Mouse (Mus musculus) liver, adult 2 months (tissue): ENCODE data around the gene Ntm. TPM values are rescaled to one million over a fixed set of nuclear protein-coding genes. Genes with fewer than 3 reads are reported as not detected.

Experiments
- DNase-seq: peaks from one replicate; pipeline ENCODE4 v3.0.0-alpha.2; 2011; ENCODE audit warnings: low read depth, low spot score; ENCODE audit errors: extremely low read depth
- H3K27ac ChIP-seq: fragments of 200-500 bp; replicated peaks from 2 replicates; pipeline ENCODE4 v1.5.1; 2012; ENCODE audit warnings: low read depth, mild to moderate bottlenecking, control low read depth, inconsistent platforms, low read length; ENCODE audit not compliant: insufficient read depth
- H3K27me3 ChIP-seq: fragments of 200-500 bp; 2 replicates; pipeline ENCODE4 v1.6.1; 2012; ENCODE audit warnings: mild to moderate bottlenecking, moderate library complexity, low read length, inconsistent platforms; ENCODE audit not compliant: control insufficient read depth, insufficient read depth
- H3K36me3 ChIP-seq: fragments of 200-500 bp; 2 replicates; pipeline ENCODE4 v1.6.1; 2012; ENCODE audit warnings: low read length, inconsistent platforms; ENCODE audit not compliant: control insufficient read depth, insufficient read depth
- H3K4me1 ChIP-seq: fragments of 200-500 bp; 2 replicates; pipeline ENCODE4 v1.6.1; 2011; ENCODE audit warnings: low read length; ENCODE audit not compliant: control insufficient read depth, insufficient read depth
- H3K4me3 ChIP-seq: fragments of 200-500 bp; 2 replicates; pipeline ENCODE4 v1.5.1; 2011; ENCODE audit warnings: low read depth, mild to moderate bottlenecking, control low read depth, low read length, moderate library complexity; ENCODE audit not compliant: insufficient read depth
- H3K79me2 ChIP-seq: fragments of 200-500 bp; 2 replicates; pipeline ENCODE4 v1.6.1; 2012; ENCODE audit warnings: inconsistent platforms, mild to moderate bottlenecking, low read length, moderate library complexity; ENCODE audit not compliant: control insufficient read depth, insufficient read depth
- H3K9ac ChIP-seq: fragments of 200-500 bp; 2 replicates; pipeline ENCODE4 v1.6.1; 2012; ENCODE audit warnings: low read depth, mild to moderate bottlenecking, control low read depth, inconsistent platforms, low read length
- CTCF ChIP-seq: fragments of 200-500 bp; IDR thresholded peaks from 2 replicates; pipeline ENCODE4 v1.5.1; 2011; ENCODE audit warnings: low read depth, low read length, control low read depth
- POLR2A ChIP-seq: fragments of 200-500 bp; IDR thresholded peaks from 2 replicates; pipeline ENCODE4 v1.6.1; 2011; ENCODE audit warnings: low read length, control low read depth; ENCODE audit not compliant: insufficient read depth; ENCODE audit errors: extremely low read depth
- WGBS: fragments of 180-500 bp; shearing (Covaris S2); methylation state at CpG from one replicate; pipeline ENCODE4 v1.1.7; 2018; 5-methylcytosine and 5-hydroxymethylcytosine counted together
- polyA plus RNA-seq: library from polyadenylated mRNA; depleted of rRNA; stranded (reverse); fragments of >200 nt; gene quantifications from 2 replicates; pipeline ENCODE4 v1.2.3, GENCODE M21; 2012
- total RNA-seq: library from RNA; depleted of rRNA; stranded (reverse); fragments of >200 nt; gene quantifications from 2 replicates; pipeline ENCODE4 v1.2.3, GENCODE M21; 2014

The Ntm gene
- total and polyA plus RNA-seq, 2 experiments: 2.1 to 3.2 TPM

- Histone ChIP-seq H3K27me3 (no peaks in the 10 kb centered on the region), H3K79me2 (no peaks in the 10 kb centered on the region), H3K36me3 (no peaks in the 10 kb centered on the region), H3K4me3 (no peak overlapping the region), H3K9ac (no peak overlapping the region), H3K4me1 (no peaks in the 10 kb centered on the region), H3K27ac (no peak overlapping the region)
- TF ChIP-seq CTCF (no peak), POLR2A (no peak)
- 81% methylated on average over 3 of the region's 3 CpGs for WGBS
- DNase-seq: no peak
These were observed 186.0 kb downstream of the Ntm start for GRCm38 (mm10) chr9:29776951-29777350.

- TF ChIP-seq CTCF (no peak), POLR2A (no peak)
- H3K4me3 ChIP-seq: no peak overlapping the region
- H3K79me2 ChIP-seq: no peaks in the 10 kb centered on the region
- H3K36me3 ChIP-seq: no peaks in the 10 kb centered on the region
- no peaks in the 10 kb centered on the region for H3K27me3 ChIP-seq
- no peak overlapping the region for H3K9ac ChIP-seq
- DNase-seq: no peak
- H3K4me1 ChIP-seq: no peaks in the 10 kb centered on the region
- 71% methylated on average over 4 of the region's 4 CpGs for WGBS
- H3K27ac ChIP-seq: no peak overlapping the region
These were observed 186.4 kb downstream of the Ntm start for GRCm38 (mm10) chr9:29776542-29776941.

GRCm38 (mm10) chr9:29776030-29776429, 186.9 kb downstream of the Ntm start:
- Histone ChIP-seq H3K79me2 (no peaks in the 10 kb centered on the region), H3K27ac (no peak overlapping the region), H3K4me1 (no peaks in the 10 kb centered on the region), H3K4me3 (no peak overlapping the region), H3K9ac (no peak overlapping the region), H3K27me3 (no peaks in the 10 kb centered on the region), H3K36me3 (no peaks in the 10 kb centered on the region)
- 71% methylated on average over 4 of the region's 4 CpGs for WGBS
- no peak for DNase-seq
- TF ChIP-seq CTCF (no peak), POLR2A (no peak)

- Histone ChIP-seq H3K27me3 (no peaks in the 10 kb centered on the region), H3K36me3 (no peaks in the 10 kb centered on the region), H3K79me2 (no peaks in the 10 kb centered on the region), H3K9ac (no peak overlapping the region), H3K4me3 (no peak overlapping the region), H3K4me1 (no peaks in the 10 kb centered on the region), H3K27ac (no peak overlapping the region)
- TF ChIP-seq POLR2A (no peak), CTCF (no peak)
- DNase-seq: no peak
- WGBS: 66% methylated on average over 11 of the region's 11 CpGs
These were observed 190.1 kb downstream of the Ntm start for GRCm38 (mm10) chr9:29772625-29773388.

GRCm38 (mm10) chr9:29771870-29772269, 191.1 kb downstream of the Ntm start:
- no peaks in the 10 kb centered on the region for H3K36me3 ChIP-seq
- no peaks in the 10 kb centered on the region for H3K79me2 ChIP-seq
- TF ChIP-seq CTCF: no peak
- no peak for TF ChIP-seq POLR2A
- 47% methylated on average over 5 of the region's 5 CpGs for WGBS
- no peak overlapping the region for H3K9ac ChIP-seq
- no peak for DNase-seq
- H3K27ac ChIP-seq: no peak overlapping the region
- no peak overlapping the region for H3K4me3 ChIP-seq
- no peaks in the 10 kb centered on the region for H3K27me3 ChIP-seq
- no peaks in the 10 kb centered on the region for H3K4me1 ChIP-seq

GRCm38 (mm10) chr9:29771071-29771785, 191.7 kb downstream of the Ntm start:
- Histone ChIP-seq H3K4me3 (no peak overlapping the region), H3K9ac (no peak overlapping the region), H3K79me2 (no peaks in the 10 kb centered on the region), H3K27me3 (no peaks in the 10 kb centered on the region), H3K36me3 (no peaks in the 10 kb centered on the region), H3K4me1 (no peaks in the 10 kb centered on the region), H3K27ac (no peak overlapping the region)
- no peak for DNase-seq
- 73% methylated on average over 23 of the region's 23 CpGs for WGBS
- TF ChIP-seq POLR2A: no peak
- no peak for TF ChIP-seq CTCF
